Mouse (Mus musculus): ENCODE measurements around the gene Smim6. TPM values are rescaled to one million over a fixed set of nuclear protein-coding genes. Genes with fewer than 3 reads are reported as not detected.

Smim6 gene
- polyA plus RNA-seq, 1 experiment from 2014 or later, result 1.4 TPM

- no peaks in the 10 kb centered on the region for H3K9me3 ChIP-seq (ENCODE audit: control insufficient read depth, low read length)
- H3K36me3 ChIP-seq (ENCODE audit: control insufficient read depth, insufficient read depth, low read length), result peaks cover 51% of the 10 kb centered on the region
- WGBS, result 84% methylated on average over 5 of the region's 5 CpGs
- H3K4me2 ChIP-seq (ENCODE audit: low read depth, low read length), result no peak overlapping the region
- no peak overlapping the region for H3K4me3 ChIP-seq (ENCODE audit: low read depth, low read length)
- H3K4me1 ChIP-seq (ENCODE audit: control insufficient read depth, insufficient read depth, low read length), result no peaks in the 10 kb centered on the region
- no peak for DNase-seq (ENCODE audit: low spot score)
- ATAC-seq (ENCODE audit: low read depth), result no peak
- no peak overlapping the region for H3K9ac ChIP-seq (ENCODE audit: low read depth, low read length)
- H3K27ac ChIP-seq (replicated peaks; ENCODE audit: low read depth, low read length), result no peak overlapping the region
- H3K27me3 ChIP-seq (replicated peaks; ENCODE audit: control insufficient read depth, insufficient read depth, low read length), result no peaks in the 10 kb centered on the region
Observed at GRCm38 (mm10) chr11:115918637-115919036, 6.8 kb downstream of the Smim6 start.

GRCm38 (mm10) chr11:115919073-115919472 is 7.3 kb downstream of the Smim6 start:
- H3K4me3 ChIP-seq (ENCODE audit: low read depth, low read length), result no peak overlapping the region
- ATAC-seq (ENCODE audit: low read depth) (no peak), DNase-seq (ENCODE audit: low spot score) (no peak)
- H3K9ac ChIP-seq (ENCODE audit: low read depth, low read length), result no peak overlapping the region
- peaks cover 47% of the 10 kb centered on the region for H3K36me3 ChIP-seq (ENCODE audit: control insufficient read depth, insufficient read depth, low read length)
- WGBS, result 94% methylated on average over 5 of the region's 5 CpGs
- no peak overlapping the region for H3K27ac ChIP-seq (replicated peaks; ENCODE audit: low read depth, low read length)
- no peak overlapping the region for H3K4me2 ChIP-seq (ENCODE audit: low read depth, low read length)
- H3K9me3 ChIP-seq (ENCODE audit: control insufficient read depth, low read length), result no peaks in the 10 kb centered on the region
- no peaks in the 10 kb centered on the region for H3K4me1 ChIP-seq (ENCODE audit: control insufficient read depth, insufficient read depth, low read length)
- no peaks in the 10 kb centered on the region for H3K27me3 ChIP-seq (replicated peaks; ENCODE audit: control insufficient read depth, insufficient read depth, low read length)

- no peaks in the 10 kb centered on the region for H3K27me3 ChIP-seq (replicated peaks; ENCODE audit: control insufficient read depth, insufficient read depth, low read length)
- no peak for ATAC-seq (ENCODE audit: low read depth)
Observed at GRCm38 (mm10) chr11:115920110-115920818, 8.4 kb downstream of the Smim6 start.

GRCm38 (mm10) chr11:115921986-115922385 is 10.2 kb downstream of the Smim6 start:
- Histone ChIP-seq H3K4me1 (ENCODE audit: control insufficient read depth, insufficient read depth, low read length) (no peaks in the 10 kb centered on the region), H3K27ac (replicated peaks; ENCODE audit: low read depth, low read length) (no peak overlapping the region), H3K4me3 (ENCODE audit: low read depth, low read length) (no peak overlapping the region), H3K9ac (ENCODE audit: low read depth, low read length) (no peak overlapping the region), H3K9me3 (ENCODE audit: control insufficient read depth, low read length) (no peaks in the 10 kb centered on the region), H3K36me3 (ENCODE audit: control insufficient read depth, insufficient read depth, low read length) (peaks cover 42% of the 10 kb centered on the region), H3K27me3 (replicated peaks; ENCODE audit: control insufficient read depth, insufficient read depth, low read length) (no peaks in the 10 kb centered on the region), H3K4me2 (ENCODE audit: low read depth, low read length) (no peak overlapping the region)
- DNase-seq (ENCODE audit: low spot score), result no peak
- ATAC-seq (ENCODE audit: low read depth), result no peak
- 91% methylated on average over 1 of the region's 1 CpGs for WGBS

More at GRCm38 (mm10) chr11:115920110-115920818, 8.4 kb downstream of the Smim6 start:
- no peak overlapping the region for H3K27ac ChIP-seq (replicated peaks; ENCODE audit: low read depth, low read length)
- no peaks in the 10 kb centered on the region for H3K4me1 ChIP-seq (ENCODE audit: control insufficient read depth, insufficient read depth, low read length)
- 46% methylated on average over 6 of the region's 6 CpGs for WGBS
- peak; percentile 47 for DNase-seq (ENCODE audit: low spot score)
- H3K9ac ChIP-seq (ENCODE audit: low read depth, low read length), result no peak overlapping the region
- no peak overlapping the region for H3K4me2 ChIP-seq (ENCODE audit: low read depth, low read length)
- H3K4me3 ChIP-seq (ENCODE audit: low read depth, low read length), result no peak overlapping the region
- H3K36me3 ChIP-seq (ENCODE audit: control insufficient read depth, insufficient read depth, low read length), result peaks cover 46% of the 10 kb centered on the region
- H3K9me3 ChIP-seq (ENCODE audit: control insufficient read depth, low read length), result no peaks in the 10 kb centered on the region

GRCm38 (mm10) chr11:115929031-115929430 is 17.2 kb downstream of the Smim6 start:
- no peak for ATAC-seq (ENCODE audit: low read depth)
- Histone ChIP-seq H3K9me3 (ENCODE audit: control insufficient read depth, low read length) (no peaks in the 10 kb centered on the region), H3K4me3 (ENCODE audit: low read depth, low read length) (no peak overlapping the region), H3K27ac (replicated peaks; ENCODE audit: low read depth, low read length) (no peak overlapping the region), H3K4me2 (ENCODE audit: low read depth, low read length) (no peak overlapping the region), H3K9ac (ENCODE audit: low read depth, low read length) (no peak overlapping the region), H3K36me3 (ENCODE audit: control insufficient read depth, insufficient read depth, low read length) (peaks cover 30% of the 10 kb centered on the region), H3K27me3 (replicated peaks; ENCODE audit: control insufficient read depth, insufficient read depth, low read length) (no peaks in the 10 kb centered on the region), H3K4me1 (ENCODE audit: control insufficient read depth, insufficient read depth, low read length) (peaks cover 7% of the 10 kb centered on the region)
- no peak for DNase-seq (ENCODE audit: low spot score)
- 93% methylated on average over 8 of the region's 8 CpGs for WGBS

GRCm38 (mm10) chr11:115929818-115930217 is 18.0 kb downstream of the Smim6 start:
- 84% methylated on average over 3 of the region's 3 CpGs for WGBS
- Histone ChIP-seq H3K27me3 (replicated peaks; ENCODE audit: control insufficient read depth, insufficient read depth, low read length) (no peaks in the 10 kb centered on the region), H3K9me3 (ENCODE audit: control insufficient read depth, low read length) (no peaks in the 10 kb centered on the region), H3K4me1 (ENCODE audit: control insufficient read depth, insufficient read depth, low read length) (peaks cover 15% of the 10 kb centered on the region), H3K27ac (replicated peaks; ENCODE audit: low read depth, low read length) (no peak overlapping the region), H3K9ac (ENCODE audit: low read depth, low read length) (no peak overlapping the region), H3K4me3 (ENCODE audit: low read depth, low read length) (no peak overlapping the region), H3K4me2 (ENCODE audit: low read depth, low read length) (no peak overlapping the region), H3K36me3 (ENCODE audit: control insufficient read depth, insufficient read depth, low read length) (peaks cover 25% of the 10 kb centered on the region)
- DNase-seq (ENCODE audit: low spot score), result no peak
- ATAC-seq (ENCODE audit: low read depth), result no peak

- Histone ChIP-seq H3K27me3 (replicated peaks; ENCODE audit: control insufficient read depth, insufficient read depth, low read length) (no peaks in the 10 kb centered on the region), H3K4me3 (ENCODE audit: low read depth, low read length) (no peak overlapping the region), H3K9me3 (ENCODE audit: control insufficient read depth, low read length) (no peaks in the 10 kb centered on the region), H3K9ac (ENCODE audit: low read depth, low read length) (no peak overlapping the region), H3K36me3 (ENCODE audit: control insufficient read depth, insufficient read depth, low read length) (peaks cover 25% of the 10 kb centered on the region), H3K27ac (replicated peaks; ENCODE audit: low read depth, low read length) (no peak overlapping the region), H3K4me2 (ENCODE audit: low read depth, low read length) (no peak overlapping the region), H3K4me1 (ENCODE audit: control insufficient read depth, insufficient read depth, low read length) (peaks cover 16% of the 10 kb centered on the region)
- DNase-seq (ENCODE audit: low spot score), result no peak
- ATAC-seq (ENCODE audit: low read depth), result no peak
- 70% methylated on average over 3 of the region's 3 CpGs for WGBS
Observed at GRCm38 (mm10) chr11:115931235-115931634, 19.4 kb downstream of the Smim6 start.

- Histone ChIP-seq H3K9me3 (ENCODE audit: control insufficient read depth, low read length) (no peaks in the 10 kb centered on the region), H3K4me2 (ENCODE audit: low read depth, low read length) (peak within 1 kb of the TSS; percentile 72), H3K27me3 (replicated peaks; ENCODE audit: control insufficient read depth, insufficient read depth, low read length) (no peaks in the 10 kb centered on the region), H3K4me3 (ENCODE audit: low read depth, low read length) (peak within 1 kb of the TSS; percentile 71), H3K36me3 (ENCODE audit: control insufficient read depth, insufficient read depth, low read length) (peaks cover 30% of the 10 kb centered on the region), H3K27ac (replicated peaks; ENCODE audit: low read depth, low read length) (peak within 1 kb of the TSS; percentile 78), H3K9ac (ENCODE audit: low read depth, low read length) (peak within 1 kb of the TSS; percentile 88), H3K4me1 (ENCODE audit: control insufficient read depth, insufficient read depth, low read length) (peaks cover 16% of the 10 kb centered on the region)
- peak; percentile 99 for DNase-seq (ENCODE audit: low spot score)
- WGBS, result under 1% methylated on average over 28 of the region's 28 CpGs
- ATAC-seq (ENCODE audit: low read depth), result peak; percentile 99
Observed at GRCm38 (mm10) chr11:115933108-115933746, 21.4 kb downstream of the Smim6 start, which contains the start of the genes Sap30bp and Recql5. Sap30bp (plus strand) TSS chr11:115933282. Recql5 (minus strand) TSS chr11:115933477.

Measured in embryonic facial prominence, embryonic 14.5 days (tissue).